Mouse (Mus musculus) kidney, embryonic 15.5 days (tissue): ENCODE measurements around the gene Arsa. TPM values are rescaled to one million over a fixed set of nuclear protein-coding genes. Genes with fewer than 3 reads are reported as not detected.
A peak's percentile ranks its signal among the peaks of the same experiment; 100 is the strongest.

Experiments used
- ATAC-seq: fragments of 200-750 bp; cut with Nextera tagmentation; replicated peaks from 2 replicates; pipeline ENCODE4 v1.8.0; 2017; ENCODE audit warnings: moderate TSS enrichment; ENCODE audit not compliant: low FRiP score
- H3K27ac ChIP-seq: fragments of 300-500 bp; sonication (generic); 2 replicates; pipeline ENCODE4 v1.5.1; 2015; ENCODE audit warnings: mild to moderate bottlenecking, inconsistent platforms
- H3K27me3 ChIP-seq: fragments of 300-500 bp; sonication (generic); 2 replicates; pipeline ENCODE4 v1.6.1; 2015; ENCODE audit warnings: inconsistent platforms
- H3K36me3 ChIP-seq: fragments of 300-500 bp; sonication (generic); 2 replicates; pipeline ENCODE4 v1.6.1; 2015; ENCODE audit warnings: inconsistent platforms
- H3K4me1 ChIP-seq: fragments of 300-500 bp; sonication (generic); 2 replicates; pipeline ENCODE4 v1.6.1; 2015; ENCODE audit warnings: inconsistent platforms
- H3K4me2 ChIP-seq: fragments of 300-500 bp; sonication (generic); 2 replicates; pipeline ENCODE4 v1.6.1; 2015; ENCODE audit warnings: moderate library complexity, mild to moderate bottlenecking, inconsistent platforms
- H3K4me3 ChIP-seq: fragments of 300-500 bp; sonication (generic); replicated peaks from 2 replicates; pipeline ENCODE4 v1.5.1; 2015; ENCODE audit warnings: mild to moderate bottlenecking, inconsistent platforms
- H3K9ac ChIP-seq: fragments of 300-500 bp; sonication (generic); 2 replicates; pipeline ENCODE4 v1.6.1; 2015; ENCODE audit warnings: mild to moderate bottlenecking, inconsistent platforms
- H3K9me3 ChIP-seq: fragments of 300-500 bp; sonication (generic); replicated peaks from 2 replicates; pipeline ENCODE4 v1.6.1; 2016; ENCODE audit warnings: inconsistent platforms
- WGBS: fragments of 180-500 bp; shearing (Covaris S2); methylation state at CpG from one replicate; pipeline ENCODE4 v1.1.7; 2015; ENCODE audit warnings: mixed read lengths; 5-methylcytosine and 5-hydroxymethylcytosine counted together
- polyA plus RNA-seq: library from polyadenylated mRNA; unstranded; fragments of >200 nt; fragmentation: Nextera tagmentation; extraction: Ambion mirVana; gene quantifications from 2 replicates; pipeline ENCODE4 v1.2.1, GENCODE M21; 2015

The Arsa gene
- polyA plus RNA-seq, 1 experiment from 2014 or later: 18.7 TPM

DNA sequence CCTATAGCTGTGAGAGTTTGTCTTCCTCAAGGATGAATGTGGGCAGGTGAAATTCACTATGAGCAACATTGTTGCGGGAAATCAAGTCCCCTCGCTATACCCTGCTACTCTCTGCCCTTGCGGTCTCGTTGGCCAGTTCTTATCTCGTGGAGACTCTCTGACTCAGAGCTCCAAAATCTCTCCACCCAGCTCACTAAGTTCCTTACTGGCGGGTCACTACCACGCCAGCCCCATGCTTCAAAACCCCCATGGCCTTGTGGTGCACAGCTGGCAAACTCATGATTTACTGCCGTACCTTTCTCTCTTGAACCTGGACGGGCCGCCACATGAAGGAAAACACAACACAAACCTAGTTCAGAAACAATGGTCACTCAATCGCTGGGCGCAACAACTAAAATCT, 11.0 kb upstream of the Arsa start:
- Histone ChIP-seq H3K36me3 (no peaks in the 10 kb centered on the region), H3K27ac (no peak overlapping the region), H3K9ac (no peak overlapping the region), H3K4me3 (no peak overlapping the region), H3K27me3 (no peaks in the 10 kb centered on the region), H3K9me3 (no peaks in the 10 kb centered on the region), H3K4me1 (no peaks in the 10 kb centered on the region), H3K4me2 (no peak overlapping the region)
- WGBS: 79% methylated on average over 12 of the region's 12 CpGs
- ATAC-seq: no peak

GRCm38 (mm10) chr15:89480584-89480983, 3.4 kb upstream of the Arsa start:
- Histone ChIP-seq H3K4me1 (peaks cover 7% of the 10 kb centered on the region), H3K27me3 (no peaks in the 10 kb centered on the region), H3K9me3 (no peaks in the 10 kb centered on the region), H3K4me2 (no peak overlapping the region), H3K4me3 (no peak overlapping the region), H3K27ac (peak overlapping the region; percentile 61), H3K36me3 (no peaks in the 10 kb centered on the region), H3K9ac (no peak overlapping the region)
- ATAC-seq: no peak
- 56% methylated on average over 8 of the region's 8 CpGs for WGBS

- Histone ChIP-seq H3K4me3 (no peak overlapping the region), H3K27me3 (no peaks in the 10 kb centered on the region), H3K27ac (no peak overlapping the region), H3K4me1 (peaks cover 14% of the 10 kb centered on the region), H3K36me3 (no peaks in the 10 kb centered on the region), H3K9ac (no peak overlapping the region), H3K9me3 (no peaks in the 10 kb centered on the region), H3K4me2 (no peak overlapping the region)
- no peak for ATAC-seq
- 79% methylated on average over 3 of the region's 3 CpGs for whole genome bisulfite sequencing
These were observed 1.4 kb upstream of the Arsa start for GRCm38 (mm10) chr15:89478622-89479021.

DNA sequence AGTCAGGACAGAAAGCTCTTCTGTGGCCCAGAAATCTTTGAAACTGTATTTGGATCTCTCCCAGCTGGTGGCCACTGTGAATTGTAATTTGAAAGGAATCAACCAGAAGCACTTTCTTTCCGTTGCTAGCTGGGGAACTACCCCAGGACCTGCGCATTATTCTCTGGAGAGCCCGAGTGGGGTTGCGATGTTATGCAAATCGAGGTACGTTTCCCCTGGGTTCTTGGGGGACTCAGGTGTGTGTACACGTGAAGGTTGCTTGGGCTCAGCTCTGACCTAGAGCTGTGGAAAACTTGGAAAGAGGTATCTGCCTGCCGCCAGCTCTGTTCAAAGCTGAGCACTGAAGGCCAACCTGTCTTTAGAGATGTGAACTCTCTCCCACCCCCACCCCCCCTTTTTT, 581 bp upstream of the Arsa start:
- 52% methylated on average over 8 of the region's 8 CpGs for WGBS
- no peak overlapping the region for H3K9ac ChIP-seq
- peak overlapping the region; percentile 41; the same call in 1 of the 2 replicates for H3K27ac ChIP-seq
- peaks cover 14% of the 10 kb centered on the region for H3K4me1 ChIP-seq
- H3K4me2 ChIP-seq: 0 out of 2 replicates have a peak overlapping the region, but pooled peaks have one; percentile 86
- H3K36me3 ChIP-seq: no peaks in the 10 kb centered on the region
- no peak for ATAC-seq
- no peak overlapping the region for H3K4me3 ChIP-seq
- no peaks in the 10 kb centered on the region for H3K9me3 ChIP-seq
- H3K27me3 ChIP-seq: no peaks in the 10 kb centered on the region

DNA sequence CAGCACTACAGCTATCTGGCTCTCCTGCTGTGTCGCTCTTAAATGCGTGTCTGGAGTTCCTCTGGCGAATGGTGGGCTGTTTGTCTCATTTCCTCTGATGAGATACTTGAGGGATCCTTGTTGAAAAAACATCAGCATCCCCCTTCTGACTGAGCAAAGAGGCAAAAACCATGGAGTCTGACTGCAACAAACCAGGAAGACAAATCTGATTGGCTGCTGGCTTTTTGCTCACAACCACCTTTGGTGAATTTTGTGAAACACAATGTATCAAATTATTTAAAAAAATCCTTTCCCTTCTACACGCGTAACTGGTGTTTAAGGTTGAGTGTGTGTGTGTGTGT, 780 bp downstream of the Arsa start:
- peak overlapping the region; percentile 86 for H3K4me2 ChIP-seq
- no peaks in the 10 kb centered on the region for H3K36me3 ChIP-seq
- no peaks in the 10 kb centered on the region for H3K27me3 ChIP-seq
- peak overlapping the region; percentile 57 for H3K9ac ChIP-seq
- peak overlapping the region; percentile 89 for H3K27ac ChIP-seq
- WGBS: 10% methylated on average over 5 of the region's 5 CpGs
- no peak for ATAC-seq
- H3K4me1 ChIP-seq: peaks cover 14% of the 10 kb centered on the region
- H3K9me3 ChIP-seq: no peaks in the 10 kb centered on the region
- H3K4me3 ChIP-seq: peak overlapping the region; percentile 70

DNA sequence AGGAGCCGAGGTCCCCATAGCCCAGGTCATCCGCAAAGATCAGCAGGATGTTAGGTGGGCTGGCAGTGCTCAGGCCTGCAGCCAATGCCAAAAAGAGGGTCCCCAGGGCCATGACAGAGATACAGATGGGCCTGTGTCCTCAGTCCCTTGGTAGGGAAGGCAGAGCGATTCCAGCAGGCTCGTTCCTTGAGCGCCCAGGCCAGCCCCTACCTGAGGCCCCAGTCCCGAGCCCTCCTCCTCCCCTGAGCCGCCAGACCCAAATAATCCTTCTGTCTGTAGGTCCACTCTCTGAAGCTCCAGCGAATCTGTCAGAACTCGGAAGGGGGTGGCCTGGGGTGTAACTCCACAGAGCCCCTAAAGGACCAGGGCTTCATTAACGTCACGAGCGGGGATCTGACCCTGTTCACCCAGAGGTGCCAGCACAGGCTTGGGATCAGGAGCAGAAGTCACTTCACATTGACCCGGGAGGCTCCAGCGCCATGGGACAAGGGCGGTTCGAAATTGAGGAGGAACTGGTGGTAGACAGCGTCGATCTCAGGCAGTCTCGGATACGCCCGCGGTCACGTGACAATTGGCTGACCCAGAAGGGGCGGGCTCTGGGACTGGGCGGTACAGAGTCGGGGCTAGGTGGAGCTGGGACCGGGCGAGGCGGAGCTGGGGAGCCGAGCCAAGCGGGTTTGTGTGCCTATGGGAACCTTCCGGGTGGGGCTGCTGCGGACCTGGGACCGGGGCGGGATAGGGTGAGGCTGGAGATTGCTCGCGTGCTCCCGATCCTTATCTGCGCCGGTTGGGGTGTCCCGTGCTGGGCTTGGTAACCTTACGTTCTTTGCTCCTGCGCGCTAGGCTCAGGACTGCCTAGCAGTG, 1.4 kb downstream of the Arsa start:
- H3K36me3 ChIP-seq: no peaks in the 10 kb centered on the region
- peaks cover 14% of the 10 kb centered on the region for H3K4me1 ChIP-seq
- H3K4me3 ChIP-seq: peak overlapping the region; percentile 70
- ATAC-seq: peak; percentile 98
- no peaks in the 10 kb centered on the region for H3K27me3 ChIP-seq
- peak overlapping the region; percentile 86 for H3K4me2 ChIP-seq
- 9% methylated on average over 44 of the region's 44 CpGs for WGBS
- peak overlapping the region; percentile 57 for H3K9ac ChIP-seq
- no peaks in the 10 kb centered on the region for H3K9me3 ChIP-seq
- H3K27ac ChIP-seq: peak overlapping the region; percentile 89

DNA sequence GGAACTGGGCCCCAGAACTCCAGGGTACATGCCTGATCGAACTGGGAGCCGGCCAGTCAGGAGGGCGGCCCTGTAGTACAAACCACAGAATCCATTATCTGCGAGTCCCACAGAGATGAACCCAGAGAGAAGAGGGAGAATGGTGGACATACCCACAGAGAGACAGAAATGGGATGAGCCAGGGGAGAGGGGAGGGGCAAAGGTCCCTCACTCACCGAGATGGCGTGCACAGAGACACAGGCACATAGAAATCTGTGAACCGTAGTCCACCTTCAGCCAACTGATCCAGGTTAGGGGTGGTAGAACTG, 2.0 kb downstream of the Arsa start:
- 86% methylated on average over 7 of the region's 7 CpGs for WGBS
- Histone ChIP-seq H3K36me3 (no peaks in the 10 kb centered on the region), H3K9ac (no peak overlapping the region), H3K4me1 (peaks cover 10% of the 10 kb centered on the region), H3K27me3 (no peaks in the 10 kb centered on the region), H3K4me2 (peak overlapping the region; percentile 86), H3K4me3 (peak overlapping the region; percentile 70), H3K9me3 (no peaks in the 10 kb centered on the region), H3K27ac (no peak overlapping the region)
- no peak for ATAC-seq

GRCm38 (mm10) chr15:89474596-89475292, 2.5 kb downstream of the Arsa start:
- no peak overlapping the region for H3K27ac ChIP-seq
- H3K4me3 ChIP-seq: no peak overlapping the region
- 92% methylated on average over 19 of the region's 19 CpGs for WGBS
- H3K9ac ChIP-seq: no peak overlapping the region
- H3K9me3 ChIP-seq: no peaks in the 10 kb centered on the region
- ATAC-seq: no peak
- H3K27me3 ChIP-seq: no peaks in the 10 kb centered on the region
- H3K36me3 ChIP-seq: no peaks in the 10 kb centered on the region
- H3K4me1 ChIP-seq: peaks cover 10% of the 10 kb centered on the region
- H3K4me2 ChIP-seq: peak overlapping the region; percentile 86

DNA sequence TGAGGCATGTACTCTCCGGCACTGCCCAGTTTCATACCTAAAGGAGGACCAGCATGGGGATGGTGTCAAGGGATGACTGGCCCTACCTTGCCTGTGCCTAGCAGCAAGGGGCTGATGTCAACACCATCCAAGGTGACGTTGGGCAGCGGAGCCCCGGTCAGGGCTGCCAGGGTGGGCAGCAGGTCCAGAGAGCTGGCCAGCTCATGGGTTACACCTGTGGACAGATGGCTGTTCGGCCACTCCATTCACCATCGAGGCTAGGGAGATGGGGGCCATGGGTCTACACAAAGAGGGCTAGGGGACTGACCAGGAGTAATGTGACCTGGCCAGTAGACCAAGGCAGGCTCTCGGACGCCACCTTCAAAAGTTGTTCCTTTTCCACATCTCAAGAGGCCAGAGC, 3.3 kb downstream of the Arsa start:
- Histone ChIP-seq H3K4me3 (no peak overlapping the region), H3K9me3 (no peaks in the 10 kb centered on the region), H3K27ac (no peak overlapping the region), H3K27me3 (no peaks in the 10 kb centered on the region), H3K9ac (no peak overlapping the region), H3K4me1 (peaks cover 10% of the 10 kb centered on the region), H3K4me2 (no peak overlapping the region), H3K36me3 (no peaks in the 10 kb centered on the region)
- WGBS: 97% methylated on average over 8 of the region's 8 CpGs
- ATAC-seq: no peak

DNA sequence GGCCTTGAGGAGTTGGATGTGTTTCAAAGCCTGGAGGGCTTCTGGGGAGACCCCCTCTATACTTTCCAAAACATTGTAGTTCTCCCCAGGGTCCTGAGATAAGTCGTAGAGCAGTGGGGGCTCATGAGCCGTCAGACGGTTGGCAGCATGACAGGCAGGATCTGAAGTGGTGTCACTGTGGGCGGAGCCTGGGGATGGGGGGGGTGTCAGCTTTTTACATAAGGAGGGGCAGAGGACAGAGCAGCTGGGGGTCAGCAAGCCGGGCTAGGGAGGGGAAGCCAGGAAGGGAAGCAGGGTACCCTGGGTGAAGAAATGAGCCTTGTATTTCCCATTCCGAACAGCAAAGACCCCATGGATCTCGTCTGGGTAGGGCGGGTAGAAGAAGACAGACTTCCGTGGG, 3.9 kb downstream of the Arsa start:
- WGBS: 92% methylated on average over 9 of the region's 9 CpGs
- H3K4me2 ChIP-seq: no peak overlapping the region
- ATAC-seq: no peak

GRCm38 (mm10) chr15:89471476-89471875, 5.7 kb downstream of the Arsa start:
- WGBS: 86% methylated on average over 4 of the region's 4 CpGs
- H3K9ac ChIP-seq: no peak overlapping the region
- H3K4me3 ChIP-seq: no peak overlapping the region
- no peak overlapping the region for H3K27ac ChIP-seq
- ATAC-seq: no peak
- H3K4me1 ChIP-seq: peaks cover 10% of the 10 kb centered on the region
- H3K36me3 ChIP-seq: no peaks in the 10 kb centered on the region
- no peaks in the 10 kb centered on the region for H3K9me3 ChIP-seq
- no peaks in the 10 kb centered on the region for H3K27me3 ChIP-seq
- H3K4me2 ChIP-seq: no peak overlapping the region

More for the DNA sequence above, 3.9 kb downstream of the Arsa start:
- no peak overlapping the region for H3K27ac ChIP-seq
- peaks cover 10% of the 10 kb centered on the region for H3K4me1 ChIP-seq
- no peaks in the 10 kb centered on the region for H3K36me3 ChIP-seq
- no peak overlapping the region for H3K4me3 ChIP-seq
- no peak overlapping the region for H3K9ac ChIP-seq
- H3K27me3 ChIP-seq: no peaks in the 10 kb centered on the region
- no peaks in the 10 kb centered on the region for H3K9me3 ChIP-seq

GRCm38 (mm10) chr15:89468577-89468976, 8.6 kb downstream of the Arsa start:
- Histone ChIP-seq H3K9me3 (no peaks in the 10 kb centered on the region), H3K27me3 (no peaks in the 10 kb centered on the region), H3K36me3 (no peaks in the 10 kb centered on the region), H3K4me1 (no peaks in the 10 kb centered on the region), H3K27ac (no peak overlapping the region), H3K9ac (no peak overlapping the region), H3K4me2 (no peak overlapping the region), H3K4me3 (no peak overlapping the region)
- WGBS: 40% methylated on average over 2 of the region's 2 CpGs
- ATAC-seq: no peak
